Mouse (Mus musculus) CD8-positive naive resting alpha-beta T cell, adult 2 months (primary cell): Measurements from ENCODE around the gene D630003M21Rik.

Experiments used
- DNase-seq, 2 experiments: peaks; one replicate each; pipeline ENCODE4 v3.0.0; 2022; ENCODE audit warnings: low read depth in 2 of 2, low spot score in 2 of 2

Gene D630003M21Rik

GRCm38 (mm10) chr2:158143816-158144215 lies 85.2 kb downstream of the D630003M21Rik start:
- DNase-seq = no peak

DNA sequence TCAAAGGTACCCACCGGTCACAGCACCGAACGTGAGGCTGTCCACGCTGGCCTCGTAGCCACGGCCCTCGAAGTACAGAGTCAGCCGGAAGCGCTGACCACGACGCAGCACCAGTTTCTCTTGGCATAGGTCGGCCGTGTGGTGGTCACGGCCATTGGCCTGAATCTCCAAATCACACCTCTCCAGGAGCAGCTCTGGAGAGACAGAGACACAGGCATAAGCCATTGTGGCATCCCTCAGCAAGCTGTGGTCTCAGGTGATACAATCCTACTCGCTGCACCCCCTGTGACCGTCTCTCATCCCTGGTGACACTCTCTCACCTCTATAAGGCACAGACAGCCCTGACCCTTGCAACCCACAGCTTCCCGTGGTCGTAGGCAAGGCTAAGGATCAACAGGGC lies 86.0 kb downstream of the D630003M21Rik start:
- no peak for DNase-seq

DNA sequence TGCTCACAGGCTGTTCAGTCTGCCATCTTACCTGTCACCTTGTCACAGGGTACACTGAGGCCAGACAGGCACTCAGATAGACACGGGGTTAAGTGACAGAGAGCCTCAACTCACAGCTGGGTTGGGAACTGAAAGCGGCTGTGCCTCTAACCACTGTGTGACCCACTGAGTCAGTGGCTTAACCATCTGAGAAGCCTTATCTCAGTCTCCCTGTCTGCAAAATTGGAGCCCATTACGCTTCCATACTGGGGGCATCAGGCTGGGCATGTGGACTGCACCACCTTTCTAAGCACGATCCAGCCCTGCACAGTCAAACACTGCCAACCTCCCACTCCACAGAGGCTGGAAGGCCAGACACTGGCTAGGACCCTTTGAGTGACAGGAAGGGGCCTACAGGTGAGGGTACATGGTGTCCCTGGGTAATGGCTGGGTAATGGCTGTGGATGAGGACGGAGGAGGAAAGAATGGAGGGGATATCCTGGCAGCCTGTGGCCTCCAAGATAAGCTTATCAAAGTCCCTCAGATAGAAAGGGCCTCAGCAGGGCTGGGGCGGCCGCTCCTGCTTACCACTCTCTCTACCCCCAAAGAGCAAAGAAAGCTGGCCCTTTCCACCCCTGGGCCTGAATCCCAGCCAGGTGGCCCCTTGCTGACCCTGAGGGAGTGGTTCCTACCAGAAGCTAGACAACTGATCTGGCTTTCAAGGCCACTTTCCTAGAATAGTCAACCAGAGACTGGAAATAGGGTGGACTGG lies 87.2 kb downstream of the D630003M21Rik start:
- no peak for DNase-seq

- no peak for DNase-seq
These were observed 87.8 kb downstream of the D630003M21Rik start for GRCm38 (mm10) chr2:158141271-158141670.

DNA sequence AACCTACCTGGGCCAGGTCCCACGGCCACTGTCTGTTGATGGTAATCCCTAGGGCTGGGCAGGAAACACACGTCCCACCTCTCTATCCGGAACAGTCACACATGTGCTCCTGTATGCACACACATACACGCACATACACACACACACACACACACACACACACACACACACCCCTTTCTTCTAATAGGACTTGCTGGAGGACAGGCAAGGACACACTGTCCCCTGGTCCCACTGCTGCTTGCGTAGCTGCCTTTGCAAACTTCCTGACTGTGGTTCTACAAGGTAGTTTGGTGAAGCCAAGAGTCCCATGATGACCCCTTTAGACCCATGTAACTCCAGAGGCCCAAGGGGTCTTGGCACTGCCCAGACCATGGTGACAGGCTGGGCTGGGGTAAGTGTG lies 88.4 kb downstream of the D630003M21Rik start:
- no peak for DNase-seq

DNA sequence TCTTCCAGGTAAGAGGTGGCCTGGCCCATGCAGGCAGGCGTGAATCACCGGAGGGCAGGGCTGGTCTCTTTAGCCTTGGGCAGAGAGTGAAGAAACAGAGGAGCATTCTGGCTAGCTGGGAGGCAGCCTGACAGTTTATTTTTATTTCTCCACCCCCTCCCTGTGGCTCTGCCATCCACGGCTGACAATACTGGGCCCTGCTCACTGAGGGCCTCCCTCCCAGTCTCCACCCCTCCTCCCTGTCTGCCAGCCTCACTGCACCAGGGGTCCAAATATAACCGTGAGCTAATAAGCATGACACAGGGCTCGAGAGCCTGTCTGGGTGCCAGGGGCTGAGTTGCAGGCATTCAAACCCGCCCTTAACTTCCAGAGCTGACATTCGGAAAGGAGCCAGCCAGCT lies 89.4 kb downstream of the D630003M21Rik start:
- DNase-seq = no peak

DNA sequence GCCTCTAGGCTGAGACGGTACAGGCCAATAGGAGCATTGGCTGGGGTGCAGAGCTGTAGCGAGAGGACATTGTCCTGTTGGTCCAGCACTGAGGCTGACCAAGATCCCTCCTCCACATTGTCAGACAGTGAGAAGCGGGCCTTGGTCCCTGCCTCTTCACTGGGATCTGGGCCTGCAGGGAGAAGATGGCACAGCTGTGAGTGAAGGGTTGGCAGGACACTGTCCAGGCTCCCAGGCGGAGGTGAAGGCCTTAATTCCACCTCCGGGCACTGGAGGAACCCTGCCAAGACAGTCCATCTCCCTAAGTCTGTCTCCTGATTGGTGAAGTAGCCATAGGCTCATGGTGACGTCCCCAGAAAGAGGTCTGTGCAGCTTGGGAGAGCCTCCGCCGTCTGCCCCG lies 90.2 kb downstream of the D630003M21Rik start:
- DNase-seq = no peak

DNA sequence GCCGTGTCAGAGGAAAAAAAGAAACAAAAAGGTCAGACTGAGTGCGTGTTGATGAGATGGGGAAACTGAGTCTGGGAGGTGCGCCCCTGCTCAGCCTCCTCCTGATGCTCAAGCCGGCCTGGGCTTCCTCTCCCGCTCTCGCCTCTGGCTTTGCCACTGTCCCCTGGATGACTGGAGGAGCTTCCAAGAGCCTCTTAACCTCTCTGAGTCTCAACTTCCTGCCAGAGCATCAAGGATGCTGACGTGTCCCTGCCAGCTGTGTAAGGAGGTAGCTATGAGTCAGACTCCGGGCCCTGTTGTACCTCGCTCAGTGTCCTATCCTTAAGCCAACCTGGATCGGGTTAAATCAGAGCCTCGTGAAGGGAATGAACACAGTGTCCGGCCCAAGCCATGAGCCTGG lies 91.3 kb downstream of the D630003M21Rik start:
- DNase-seq = no peak

DNA sequence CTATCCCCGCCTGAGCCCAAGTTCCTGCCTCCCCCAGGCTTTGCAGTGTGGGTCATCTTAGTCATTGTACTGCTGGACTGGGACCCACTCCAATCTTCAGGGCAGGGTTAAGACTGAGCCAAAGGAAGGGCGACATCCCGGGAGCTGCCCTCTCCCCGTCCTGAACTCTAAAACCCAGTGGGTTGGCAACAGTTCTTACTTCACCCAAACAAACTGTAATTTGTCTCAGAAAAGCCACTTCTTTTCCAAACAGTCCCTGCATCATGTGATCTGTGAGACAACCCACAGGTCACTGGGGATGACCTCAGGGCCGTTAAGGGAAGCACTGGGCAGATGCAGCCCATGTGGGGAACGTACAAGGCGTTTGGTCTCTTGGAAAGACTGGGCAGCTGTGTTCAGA lies 92.8 kb downstream of the D630003M21Rik start:
- DNase-seq = no peak

DNA sequence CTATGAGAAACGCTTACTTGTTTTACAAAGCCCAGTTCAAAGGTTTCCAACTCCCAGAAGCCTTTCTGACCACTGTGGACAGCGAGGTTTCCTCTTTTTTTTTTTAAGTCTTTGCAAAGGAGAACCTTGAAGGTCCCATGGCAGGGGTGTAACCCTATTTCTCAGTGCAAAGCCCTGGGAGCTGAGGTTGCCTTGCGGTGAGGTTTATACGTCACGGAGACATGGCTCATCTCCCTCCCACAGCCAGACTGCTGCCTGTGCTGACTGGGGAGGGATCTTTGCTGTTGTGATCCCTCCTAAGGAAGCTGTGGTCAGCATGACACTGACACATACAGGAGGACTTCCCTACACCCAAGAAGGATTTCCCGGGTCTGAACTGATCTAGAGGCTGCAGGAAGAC lies 96.0 kb downstream of the D630003M21Rik start:
- DNase-seq = peak; percentile 15 to 55
